Mouse (Mus musculus): ENCODE data around the gene Cdk17.
A peak's percentile ranks its signal among the peaks of the same experiment; 100 is the strongest.

The Cdk17 gene

GRCm38 (mm10) chr10:93171182-93171855 is 10.6 kb downstream of the Cdk17 start:
- DNase-seq (ENCODE audit: low spot score), result no peak

GRCm38 (mm10) chr10:93177471-93177870 is 16.8 kb downstream of the Cdk17 start:
- DNase-seq (ENCODE audit: low spot score), result no peak

- no peak for DNase-seq (ENCODE audit: low spot score)
These were observed 17.2 kb downstream of the Cdk17 start for GRCm38 (mm10) chr10:93177874-93178273.

GRCm38 (mm10) chr10:93178662-93179061 is 18.0 kb downstream of the Cdk17 start:
- no peak for DNase-seq (ENCODE audit: low spot score)

- DNase-seq (ENCODE audit: low spot score), result no peak
These were observed 19.2 kb downstream of the Cdk17 start for GRCm38 (mm10) chr10:93179669-93180460.

- DNase-seq (ENCODE audit: low spot score), result no peak
These were observed 23.8 kb downstream of the Cdk17 start for GRCm38 (mm10) chr10:93184351-93184976.

- DNase-seq (ENCODE audit: low spot score), result no peak
These were observed 27.8 kb downstream of the Cdk17 start for GRCm38 (mm10) chr10:93188440-93188999.

- no peak for DNase-seq (ENCODE audit: low spot score)
These were observed 30.0 kb downstream of the Cdk17 start for GRCm38 (mm10) chr10:93190475-93191262.

- no peak for DNase-seq (ENCODE audit: low spot score)
These were observed 36.4 kb downstream of the Cdk17 start for GRCm38 (mm10) chr10:93197092-93197491.

- no peak for DNase-seq (ENCODE audit: low spot score)
These were observed 38.3 kb downstream of the Cdk17 start for GRCm38 (mm10) chr10:93198958-93199357.

GRCm38 (mm10) chr10:93201846-93202458 is 41.3 kb downstream of the Cdk17 start:
- DNase-seq (ENCODE audit: low spot score), result no peak

GRCm38 (mm10) chr10:93205287-93205956 is 44.7 kb downstream of the Cdk17 start:
- DNase-seq (ENCODE audit: low spot score), result no peak

GRCm38 (mm10) chr10:93207176-93207575 is 46.5 kb downstream of the Cdk17 start:
- DNase-seq (ENCODE audit: low spot score), result no peak

- DNase-seq (ENCODE audit: low spot score), result no peak
These were observed 52.0 kb downstream of the Cdk17 start for GRCm38 (mm10) chr10:93212699-93213098.

- DNase-seq (ENCODE audit: low spot score), result no peak
These were observed 52.7 kb downstream of the Cdk17 start for GRCm38 (mm10) chr10:93213339-93213738.

GRCm38 (mm10) chr10:93214251-93214650 is 53.6 kb downstream of the Cdk17 start:
- no peak for DNase-seq (ENCODE audit: low spot score)

- no peak for DNase-seq (ENCODE audit: low spot score)
These were observed 54.5 kb downstream of the Cdk17 start for GRCm38 (mm10) chr10:93215051-93215763.

GRCm38 (mm10) chr10:93225751-93226150 is 65.1 kb downstream of the Cdk17 start:
- DNase-seq (ENCODE audit: low spot score), result no peak

- DNase-seq (ENCODE audit: low spot score), result no peak
These were observed 67.2 kb downstream of the Cdk17 start for GRCm38 (mm10) chr10:93227921-93228320.

- DNase-seq (ENCODE audit: low spot score), result peak; percentile 54
These were observed 67.8 kb downstream of the Cdk17 start for GRCm38 (mm10) chr10:93228401-93229007.

Data from MN1 (cell line).